Mouse (Mus musculus) cerebellum, adult 18-20 months (tissue): ENCODE results near the gene Grik3.
A peak's percentile ranks its signal among the peaks of the same experiment; 100 is the strongest.

Experiments
- DNase-seq, 2 experiments: peaks; one replicate each; pipeline ENCODE4 v3.0.0; 2021

Gene Grik3

GRCm38 (mm10) chr4:125553754-125554153 is 63.3 kb downstream of the Grik3 start:
- DNase-seq, result no peak

- DNase-seq, result peak; percentile 24 to 40
These were observed 66.2 kb downstream of the Grik3 start for GRCm38 (mm10) chr4:125556405-125557308.

- DNase-seq, result peak; percentile 67 to 75
These were observed 69.1 kb downstream of the Grik3 start for GRCm38 (mm10) chr4:125559564-125559963.

GRCm38 (mm10) chr4:125560806-125561205 is 70.3 kb downstream of the Grik3 start:
- no peak for DNase-seq

GRCm38 (mm10) chr4:125563579-125563978 is 73.1 kb downstream of the Grik3 start:
- DNase-seq, result no peak

- no peak for DNase-seq
These were observed 73.7 kb downstream of the Grik3 start for GRCm38 (mm10) chr4:125564008-125564710.

- DNase-seq, result no peak
These were observed 75.4 kb downstream of the Grik3 start for GRCm38 (mm10) chr4:125565711-125566439.

- DNase-seq, result no peak
These were observed 77.7 kb downstream of the Grik3 start for GRCm38 (mm10) chr4:125568210-125568609.

GRCm38 (mm10) chr4:125571651-125572311 is 81.3 kb downstream of the Grik3 start:
- DNase-seq, result no peak

GRCm38 (mm10) chr4:125572312-125572663 is 81.8 kb downstream of the Grik3 start:
- no peak for DNase-seq

GRCm38 (mm10) chr4:125573000-125573399 is 82.5 kb downstream of the Grik3 start:
- no peak for DNase-seq

- DNase-seq, result no peak
These were observed 83.6 kb downstream of the Grik3 start for GRCm38 (mm10) chr4:125573951-125574675.

GRCm38 (mm10) chr4:125580336-125580735 is 89.8 kb downstream of the Grik3 start:
- no peak for DNase-seq

GRCm38 (mm10) chr4:125583272-125583671 is 92.8 kb downstream of the Grik3 start:
- DNase-seq, result no peak

GRCm38 (mm10) chr4:125583935-125584334 is 93.4 kb downstream of the Grik3 start:
- no peak for DNase-seq

GRCm38 (mm10) chr4:125584676-125585075 is 94.2 kb downstream of the Grik3 start:
- DNase-seq, result no peak

GRCm38 (mm10) chr4:125587577-125587976 is 97.1 kb downstream of the Grik3 start:
- DNase-seq, result no peak

- DNase-seq, result no peak
These were observed 99.9 kb downstream of the Grik3 start for GRCm38 (mm10) chr4:125590241-125590919.

GRCm38 (mm10) chr4:125592663-125593062 is 102.2 kb downstream of the Grik3 start:
- DNase-seq, result no peak

GRCm38 (mm10) chr4:125595011-125595410 is 104.5 kb downstream of the Grik3 start:
- no peak for DNase-seq

- no peak for DNase-seq
These were observed 108.2 kb downstream of the Grik3 start for GRCm38 (mm10) chr4:125598677-125599076.
